Mouse (Mus musculus): Measurements from ENCODE around the gene Zfp410. TPM values are rescaled to one million over a fixed set of nuclear protein-coding genes. Genes with fewer than 3 reads are reported as not detected.

Gene Zfp410
- polyA plus RNA-seq (2014; fragmentation: Illumina TruSeq; extraction: RNeasy Lipid Tissue Mini Kit (QIAGEN cat#74804); ENCODE audit: low read depth, low replicate concordance), result 32.7 TPM

DNA sequence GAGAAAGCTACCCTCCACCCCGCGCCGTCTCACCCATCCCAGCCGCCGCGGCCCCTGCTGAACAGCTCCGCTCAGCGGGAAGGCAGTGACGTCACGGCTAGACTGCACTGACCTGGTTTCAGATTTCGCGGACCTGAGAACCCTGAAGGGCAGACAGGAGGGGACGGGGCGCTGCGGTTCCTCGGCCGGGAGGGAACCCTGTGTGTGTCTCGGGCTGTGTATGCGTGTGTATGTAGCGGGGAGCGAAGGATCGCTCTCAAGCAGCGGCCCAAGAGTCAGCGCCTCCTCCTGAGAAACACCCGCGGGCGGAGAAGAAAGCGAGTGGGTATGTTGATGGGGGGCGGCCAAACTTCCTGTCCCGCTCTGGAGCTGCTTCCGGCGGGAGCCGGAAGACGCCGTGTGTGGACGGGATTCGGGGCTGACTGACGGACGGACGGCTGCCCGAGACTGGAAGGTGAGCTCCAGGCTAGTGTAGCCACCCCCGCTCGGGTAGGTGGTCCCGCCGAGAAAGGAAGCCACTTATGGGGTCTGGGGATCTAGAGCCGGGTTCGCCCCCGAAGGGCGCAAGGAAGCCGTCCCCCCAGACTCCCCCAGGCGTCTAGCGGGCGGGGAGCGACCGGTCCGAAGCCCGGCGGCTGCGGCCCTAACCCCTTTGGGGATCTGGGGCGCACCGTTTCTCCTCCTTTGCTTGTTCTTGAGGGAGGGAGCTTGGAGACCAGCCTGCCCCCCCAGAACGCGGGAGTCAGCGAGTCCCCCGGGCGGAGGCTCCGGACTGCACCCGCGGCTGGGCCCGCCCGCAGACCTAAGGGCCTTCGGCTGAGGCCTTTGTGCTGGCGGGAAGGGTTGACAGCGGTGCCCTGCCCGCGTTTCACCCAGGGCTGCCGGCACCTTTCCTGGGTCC lies at the start of gene Zfp410:
TSS of gene Zfp410 (plus strand) at position 132 of the 901 bp plus-strand sequence.

DNA sequence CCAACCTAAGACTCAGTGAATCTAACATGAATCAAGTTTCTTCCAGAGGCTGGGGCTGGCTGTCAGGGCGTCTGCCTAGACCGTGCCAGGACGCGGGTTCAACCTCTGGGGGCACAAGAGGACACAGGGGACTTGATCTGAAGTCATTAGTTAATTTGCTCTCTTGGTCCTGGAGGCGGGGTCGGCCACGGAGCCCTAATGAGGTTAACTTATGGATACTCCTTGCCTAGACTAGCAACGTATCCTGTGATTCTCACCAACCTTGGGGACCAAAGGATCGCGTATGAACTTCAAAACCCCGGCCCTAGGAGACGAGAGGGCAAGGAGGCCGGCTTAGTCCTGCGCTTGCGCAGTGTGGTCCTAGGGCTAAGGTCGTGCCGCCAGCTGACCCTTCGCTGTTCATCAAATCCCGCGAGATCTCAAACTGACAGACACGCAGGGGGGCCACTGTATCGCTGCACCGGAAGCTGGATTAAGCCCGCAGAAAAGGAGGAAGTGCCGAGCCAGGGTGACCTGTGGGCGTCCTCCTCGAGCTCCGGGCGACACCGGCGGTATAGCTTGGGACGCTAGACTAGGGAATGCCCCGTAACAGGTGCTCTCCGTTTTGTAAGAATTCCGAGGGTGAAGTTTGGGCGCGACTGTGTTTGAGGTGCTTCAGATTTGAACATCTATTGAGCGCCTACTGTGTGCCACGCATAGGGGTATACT lies 31.6 kb upstream of the Zfp410 start, which contains the start of gene Ptgr2:
TSS of gene Ptgr2 (plus strand) at position 348 of the 708 bp plus-strand sequence.

DNA sequence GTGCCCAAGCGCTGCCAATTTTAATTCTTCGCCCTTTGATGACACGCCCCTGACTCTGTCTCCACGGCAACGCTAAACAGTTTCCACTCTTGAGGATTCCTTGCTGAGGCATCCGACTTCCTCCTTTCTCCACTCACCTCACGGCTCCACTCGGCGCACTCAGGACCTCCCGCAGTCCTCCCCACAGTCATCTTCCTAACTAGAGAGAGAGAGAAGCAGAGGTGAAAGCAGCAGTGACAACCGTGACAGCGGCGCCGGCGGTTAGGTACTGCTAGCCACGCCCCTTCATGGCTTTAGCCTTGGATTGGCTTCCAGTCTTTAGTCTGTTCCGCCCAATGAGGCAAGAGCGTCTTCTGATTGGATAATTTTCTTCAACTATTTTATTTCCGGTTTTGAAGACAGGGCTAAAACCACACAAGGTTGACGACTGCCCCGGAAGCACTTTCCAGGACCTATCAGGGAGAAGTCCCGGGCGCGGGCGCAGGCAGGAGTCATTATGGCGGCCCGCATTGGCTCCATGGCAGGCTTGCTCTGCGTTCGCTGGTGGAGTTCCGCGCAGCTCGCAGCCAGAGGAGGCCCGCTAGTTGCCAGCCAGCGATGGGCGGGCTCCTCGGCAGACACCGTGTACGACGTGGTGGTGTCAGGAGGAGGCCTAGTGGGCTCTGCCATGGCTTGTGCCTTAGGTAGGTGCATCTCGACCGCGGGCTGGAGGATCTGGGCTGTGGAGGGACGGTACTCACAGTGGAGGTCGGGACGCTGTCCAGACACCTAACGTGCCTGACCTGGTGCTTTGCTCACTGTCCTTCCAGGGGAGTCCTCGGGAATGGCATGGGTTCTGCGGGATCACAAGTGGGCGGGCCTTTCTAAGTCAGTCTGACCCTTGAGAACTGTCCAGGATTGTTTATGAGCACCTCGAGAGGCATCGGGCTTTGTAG lies 45.2 kb downstream of the Zfp410 start, which contains the start of the genes Coq6 and Fam161b:
TSS of gene Coq6 (plus strand) at position 103 of the 935 bp plus-strand sequence.
TSS of gene Fam161b (minus strand) at position 279 of the 935 bp plus-strand sequence.

Other genes starting within 250 kb of the Zfp410 start
- gene Acot5, start 247.5 kb upstream of the Zfp410 start, polyA plus RNA-seq (2014; fragmentation: Illumina TruSeq; extraction: RNeasy Lipid Tissue Mini Kit (QIAGEN cat#74804); ENCODE audit: low read depth, low replicate concordance), result not detected
- 2.9 TPM for gene Acot6, start 216.2 kb upstream of the Zfp410 start, polyA plus RNA-seq (2014; fragmentation: Illumina TruSeq; extraction: RNeasy Lipid Tissue Mini Kit (QIAGEN cat#74804); ENCODE audit: low read depth, low replicate concordance)
- 4.3 TPM for gene Dnal1, start 202.5 kb upstream of the Zfp410 start, polyA plus RNA-seq (2014; fragmentation: Illumina TruSeq; extraction: RNeasy Lipid Tissue Mini Kit (QIAGEN cat#74804); ENCODE audit: low read depth, low replicate concordance)
- not detected for gene Pnma1, start 168.4 kb upstream of the Zfp410 start, polyA plus RNA-seq (2014; fragmentation: Illumina TruSeq; extraction: RNeasy Lipid Tissue Mini Kit (QIAGEN cat#74804); ENCODE audit: low read depth, low replicate concordance)
- gene Elmsan1, start 98.0 kb upstream of the Zfp410 start, polyA plus RNA-seq (2014; fragmentation: Illumina TruSeq; extraction: RNeasy Lipid Tissue Mini Kit (QIAGEN cat#74804); ENCODE audit: low read depth, low replicate concordance), result 8.2 TPM
- gene Ptgr2, start 31.6 kb upstream of the Zfp410 start, polyA plus RNA-seq (2014; fragmentation: Illumina TruSeq; extraction: RNeasy Lipid Tissue Mini Kit (QIAGEN cat#74804); ENCODE audit: low read depth, low replicate concordance), result 238 TPM
- gene Coq6, start 44.8 kb downstream of the Zfp410 start, polyA plus RNA-seq (2014; fragmentation: Illumina TruSeq; extraction: RNeasy Lipid Tissue Mini Kit (QIAGEN cat#74804); ENCODE audit: low read depth, low replicate concordance), result 77.1 TPM
- gene Fam161b, start 45.0 kb downstream of the Zfp410 start, polyA plus RNA-seq (2014; fragmentation: Illumina TruSeq; extraction: RNeasy Lipid Tissue Mini Kit (QIAGEN cat#74804); ENCODE audit: low read depth, low replicate concordance), result 12.6 TPM
- 90.1 TPM for gene Entpd5, start 92.2 kb downstream of the Zfp410 start, polyA plus RNA-seq (2014; fragmentation: Illumina TruSeq; extraction: RNeasy Lipid Tissue Mini Kit (QIAGEN cat#74804); ENCODE audit: low read depth, low replicate concordance)
- 3.0 TPM for gene Bbof1, start 92.2 kb downstream of the Zfp410 start, polyA plus RNA-seq (2014; fragmentation: Illumina TruSeq; extraction: RNeasy Lipid Tissue Mini Kit (QIAGEN cat#74804); ENCODE audit: low read depth, low replicate concordance)
- gene Rnf113a2, start 100.3 kb downstream of the Zfp410 start, polyA plus RNA-seq (2014; fragmentation: Illumina TruSeq; extraction: RNeasy Lipid Tissue Mini Kit (QIAGEN cat#74804); ENCODE audit: low read depth, low replicate concordance), result 15.1 TPM
- gene Aldh6a1, start 134.2 kb downstream of the Zfp410 start, polyA plus RNA-seq (2014; fragmentation: Illumina TruSeq; extraction: RNeasy Lipid Tissue Mini Kit (QIAGEN cat#74804); ENCODE audit: low read depth, low replicate concordance), result 228 TPM
- 14.8 TPM for gene Lin52, start 134.6 kb downstream of the Zfp410 start, polyA plus RNA-seq (2014; fragmentation: Illumina TruSeq; extraction: RNeasy Lipid Tissue Mini Kit (QIAGEN cat#74804); ENCODE audit: low read depth, low replicate concordance)